Mouse (Mus musculus) kidney, adult 2 months (tissue): Measurements from ENCODE around the gene Tm9sf2.

ENCODE experiments used
- CTCF ChIP-seq: fragments of 200-500 bp; conservative IDR thresholded peaks from 2 replicates; pipeline ENCODE4 v1.5.1; 2011; ENCODE audit warnings: low read depth, mild to moderate bottlenecking, control low read depth, low read length, moderate library complexity, mixed read lengths; ENCODE audit not compliant: insufficient read depth, insufficient read length
- POLR2A ChIP-seq: fragments of 200-500 bp; IDR thresholded peaks from one replicate; pipeline ENCODE4 v1.6.1; 2011; ENCODE audit warnings: low read depth, low read length, control low read depth

GRCm38 (mm10) chr14:122131644-122132043, 24.8 kb downstream of the Tm9sf2 start:
- TF ChIP-seq POLR2A: no peak
- no peak for TF ChIP-seq CTCF
